Mouse (Mus musculus): ENCODE measurements around the gene Sv2a.

GRCm38 (mm10) chr3:96237904-96238511 is 57.1 kb downstream of the Sv2a start:
- TF ChIP-seq CTCF (IDR thresholded peaks at IDR 0.05; ENCODE audit: low read depth) (no peak), EP300 (IDR thresholded peaks at IDR 0.05; ENCODE audit: low read depth) (0 out of 2 replicates have a peak, but pooled peaks have one; percentile 1)

Data from liver, embryonic 14.5 days (tissue).